Mouse (Mus musculus) kidney, postnatal 0 days (tissue): Measurements from ENCODE around the gene Fggy. TPM values are rescaled to one million over a fixed set of nuclear protein-coding genes. Genes with fewer than 3 reads are reported as not detected.

ENCODE experiments used
- ATAC-seq: fragments of 200-750 bp; cut with Nextera tagmentation; replicated peaks from 2 replicates; pipeline ENCODE4 v1.8.0; 2017; ENCODE audit warnings: low read depth, moderate number of reproducible peaks, moderate TSS enrichment, moderate library complexity; ENCODE audit not compliant: low FRiP score
- DNase-seq: peaks from one replicate; pipeline ENCODE4 v3.0.0-alpha.2; 2016; ENCODE audit warnings: low spot score
- H3K27ac ChIP-seq: fragments of 300-500 bp; sonication (generic); 2 replicates; pipeline ENCODE4 v1.5.1; 2014; ENCODE audit warnings: mild to moderate bottlenecking
- H3K27me3 ChIP-seq: fragments of 300-500 bp; sonication (generic); 2 replicates; pipeline ENCODE4 v1.6.1; 2014; ENCODE audit warnings: low read length, mixed read lengths; ENCODE audit not compliant: insufficient read depth
- H3K36me3 ChIP-seq: fragments of 300-500 bp; sonication (generic); 2 replicates; pipeline ENCODE4 v1.6.1; 2014; ENCODE audit warnings: low read length, mixed read lengths; ENCODE audit not compliant: insufficient read depth
- H3K4me1 ChIP-seq: fragments of 300-500 bp; sonication (generic); replicated peaks from 2 replicates; pipeline ENCODE4 v1.6.1; 2014; ENCODE audit warnings: antibody characterized with exemption, low read length, mixed read lengths; ENCODE audit not compliant: insufficient read depth
- H3K4me2 ChIP-seq: fragments of 300-500 bp; sonication (generic); 2 replicates; pipeline ENCODE4 v1.6.1; 2014; ENCODE audit warnings: mild to moderate bottlenecking, low read length, moderate library complexity, mixed read lengths
- H3K4me3 ChIP-seq: fragments of 300-500 bp; sonication (generic); replicated peaks from 2 replicates; pipeline ENCODE4 v1.5.1; 2014; ENCODE audit warnings: low read depth, low read length
- H3K9ac ChIP-seq: fragments of 300-500 bp; sonication (generic); 2 replicates; pipeline ENCODE4 v1.6.1; 2014; ENCODE audit warnings: low read depth, low read length
- H3K9me3 ChIP-seq: fragments of 300-500 bp; sonication (generic); replicated peaks from 2 replicates; pipeline ENCODE4 v1.6.1; 2016; ENCODE audit warnings: low read length, inconsistent platforms, mixed read lengths
- CTCF ChIP-seq: IDR thresholded peaks from 2 replicates; pipeline ENCODE4 v1.5.1; 2016; ENCODE audit warnings: antibody characterized with exemption, low read depth, mild to moderate bottlenecking, moderate library complexity
- WGBS: fragments of 180-500 bp; shearing (Covaris S2); extraction: QIAGEN DNeasy Blood & Tissue Kit; methylation state at CpG from one replicate; pipeline ENCODE4 v1.1.7; 2014; 5-methylcytosine and 5-hydroxymethylcytosine counted together
- polyA plus RNA-seq: library from polyadenylated mRNA; unstranded; fragments of >200 nt; fragmentation: Nextera tagmentation; extraction: Ambion mirVana; gene quantifications from 2 replicates; pipeline ENCODE4 v1.2.1, GENCODE M21; 2015

Gene Fggy
- polyA plus RNA-seq, 1 experiment from 2014 or later, result 35.3 TPM

DNA sequence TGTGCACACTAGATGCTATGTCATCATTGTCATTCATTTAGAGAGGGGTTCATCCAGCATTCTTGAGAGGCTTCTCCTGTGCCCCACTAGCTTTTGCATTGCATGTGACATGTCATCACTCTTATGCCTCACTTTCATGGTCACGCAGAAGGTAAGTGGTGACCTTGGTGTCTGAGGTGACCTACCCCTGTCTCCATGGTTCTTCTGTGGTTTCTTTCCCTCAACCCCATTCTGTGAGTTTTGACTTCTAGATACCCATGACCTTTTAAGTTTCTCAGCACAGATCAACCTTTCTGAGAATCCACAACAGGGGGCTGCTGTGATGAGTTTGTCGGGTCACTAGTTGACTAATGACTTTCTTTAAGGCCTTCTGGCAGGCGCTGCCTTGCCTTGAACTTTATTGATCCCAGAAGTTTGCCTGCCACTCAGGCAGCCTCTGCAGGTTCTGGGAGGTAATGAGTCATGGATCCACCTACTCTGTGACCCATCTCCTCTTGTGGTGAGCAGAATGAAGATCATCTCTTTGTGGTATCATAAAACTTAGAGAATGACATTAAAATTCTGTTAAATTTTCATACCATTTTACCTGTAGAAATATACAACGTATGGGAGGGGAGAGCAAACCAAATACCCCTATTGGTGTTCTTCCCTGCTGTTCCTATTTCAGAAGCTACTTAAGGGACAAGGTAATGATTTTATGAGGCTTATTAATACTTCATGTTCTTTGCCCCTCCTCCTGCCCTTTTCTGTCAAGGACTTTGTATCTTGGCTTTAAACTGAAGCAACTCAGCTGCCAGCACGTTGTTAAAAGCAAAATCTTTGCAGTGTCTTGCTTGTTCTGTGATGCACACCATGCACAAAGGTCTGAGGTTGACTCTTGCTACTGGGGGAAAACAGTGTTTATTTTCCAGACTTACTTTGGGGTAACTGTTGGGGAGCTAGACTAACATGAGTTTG, 150.9 kb downstream of the Fggy start:
- 59% methylated on average over 5 of the region's 5 CpGs for WGBS
- TF ChIP-seq CTCF, result no peak
- DNase-seq (no peak), ATAC-seq (no peak)
- Histone ChIP-seq H3K9ac (no peak overlapping the region), H3K36me3 (no peaks in the 10 kb centered on the region), H3K4me2 (no peak overlapping the region), H3K9me3 (no peaks in the 10 kb centered on the region), H3K27me3 (no peaks in the 10 kb centered on the region), H3K4me1 (no peaks in the 10 kb centered on the region), H3K27ac (no peak overlapping the region), H3K4me3 (no peak overlapping the region)

DNA sequence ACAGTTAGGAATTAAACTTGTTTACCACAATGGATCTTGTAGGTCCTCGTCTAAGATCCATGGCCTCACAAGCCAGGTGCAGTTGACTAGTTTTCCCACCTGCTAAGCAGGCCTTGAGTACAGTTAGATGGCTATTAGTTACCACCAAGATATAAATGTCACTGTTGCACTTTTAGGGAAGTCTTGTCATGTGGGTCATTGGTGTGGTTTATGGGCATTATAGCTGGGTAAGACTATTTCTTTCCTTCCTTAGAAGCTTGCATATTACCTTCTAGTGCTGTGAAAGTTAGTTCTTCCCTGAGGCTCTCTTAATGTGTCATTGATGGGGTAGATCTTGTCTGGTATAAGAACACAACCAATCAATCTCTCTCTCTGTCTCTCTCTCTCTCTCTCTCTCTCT, 152.4 kb downstream of the Fggy start:
- no peak for DNase-seq
- H3K4me3 ChIP-seq, result no peak overlapping the region
- no peaks in the 10 kb centered on the region for H3K9me3 ChIP-seq
- H3K9ac ChIP-seq, result no peak overlapping the region
- H3K27me3 ChIP-seq, result no peaks in the 10 kb centered on the region
- H3K36me3 ChIP-seq, result no peaks in the 10 kb centered on the region
- no peak overlapping the region for H3K27ac ChIP-seq
- H3K4me2 ChIP-seq, result no peak overlapping the region
- WGBS, result 90% methylated on average over 1 of the region's 1 CpGs
- no peak for TF ChIP-seq CTCF
- H3K4me1 ChIP-seq, result no peaks in the 10 kb centered on the region
- ATAC-seq, result no peak

DNA sequence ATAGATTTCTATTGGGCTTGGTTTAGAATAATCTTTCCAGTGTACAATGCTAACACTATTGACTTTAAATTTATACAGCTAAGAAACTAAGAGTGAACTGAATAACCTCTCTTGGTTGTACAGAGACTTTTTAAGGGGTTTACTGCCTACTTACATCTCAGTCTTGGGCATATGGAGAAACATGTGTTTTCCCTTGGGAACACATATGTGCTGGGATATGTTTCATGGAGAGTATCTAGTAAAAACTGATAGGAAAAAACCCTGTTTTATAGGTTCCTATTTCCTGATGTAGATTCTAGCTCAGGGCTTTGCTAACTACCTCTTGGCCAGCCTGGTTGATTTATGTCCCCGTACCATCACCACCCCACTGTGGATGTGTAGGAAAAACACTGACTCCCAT, 155.5 kb downstream of the Fggy start:
- WGBS, result 93% methylated on average over 1 of the region's 1 CpGs
- DNase-seq, result no peak
- H3K27ac ChIP-seq, result no peak overlapping the region

DNA sequence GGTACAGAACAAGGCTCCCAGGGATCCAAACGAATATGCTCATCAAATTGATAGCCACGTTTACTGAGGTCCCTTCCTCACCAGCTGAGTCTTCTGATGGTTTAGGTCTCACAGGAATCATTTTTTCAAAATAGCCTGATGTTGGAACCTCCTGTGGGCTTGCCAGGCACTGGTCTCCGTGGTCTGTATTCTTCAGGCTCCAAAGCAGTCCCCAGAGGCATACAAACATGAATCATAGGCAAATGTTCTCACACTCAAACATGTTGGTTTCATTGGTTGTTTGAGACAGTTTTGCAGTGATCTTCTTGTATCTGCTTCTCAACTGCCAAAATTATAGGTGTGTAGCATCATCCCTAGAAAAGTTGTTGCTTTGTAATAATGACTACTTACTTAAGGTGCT, 156.0 kb downstream of the Fggy start:
- no peak for TF ChIP-seq CTCF
- Histone ChIP-seq H3K36me3 (no peaks in the 10 kb centered on the region), H3K9ac (no peak overlapping the region), H3K4me1 (no peaks in the 10 kb centered on the region), H3K4me3 (no peak overlapping the region), H3K27me3 (no peaks in the 10 kb centered on the region), H3K27ac (no peak overlapping the region), H3K9me3 (no peaks in the 10 kb centered on the region), H3K4me2 (no peak overlapping the region)
- ATAC-seq, result no peak
- WGBS, result 67% methylated on average over 3 of the region's 3 CpGs
- no peak for DNase-seq

More for the DNA sequence above, 155.5 kb downstream of the Fggy start:
- Histone ChIP-seq H3K4me1 (no peaks in the 10 kb centered on the region), H3K4me3 (no peak overlapping the region), H3K27me3 (no peaks in the 10 kb centered on the region), H3K4me2 (no peak overlapping the region), H3K36me3 (no peaks in the 10 kb centered on the region), H3K9ac (no peak overlapping the region), H3K9me3 (no peaks in the 10 kb centered on the region)
- ATAC-seq, result no peak
- TF ChIP-seq CTCF, result no peak

DNA sequence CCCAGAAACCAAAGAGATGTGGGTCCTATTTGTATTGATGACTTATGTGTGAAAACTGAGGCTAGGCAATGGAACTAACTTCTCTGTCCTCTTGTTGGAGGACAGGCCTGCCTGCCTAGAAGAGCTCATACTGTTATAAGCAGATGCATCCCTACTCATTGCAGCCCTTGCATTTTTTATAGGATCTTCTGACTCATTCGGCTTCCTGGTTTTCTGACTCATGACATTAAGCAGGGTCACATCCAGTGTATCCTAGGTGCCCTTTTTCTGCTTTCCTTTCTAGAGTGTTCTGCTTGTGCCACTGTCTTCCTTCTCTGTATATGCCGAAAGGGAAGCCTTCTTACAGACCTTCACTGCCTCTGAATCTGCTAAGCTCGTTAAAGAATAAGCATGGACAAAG, 158.8 kb downstream of the Fggy start:
- 87% methylated on average over 3 of the region's 3 CpGs for WGBS
- TF ChIP-seq CTCF, result no peak
- no peak for ATAC-seq

DNA sequence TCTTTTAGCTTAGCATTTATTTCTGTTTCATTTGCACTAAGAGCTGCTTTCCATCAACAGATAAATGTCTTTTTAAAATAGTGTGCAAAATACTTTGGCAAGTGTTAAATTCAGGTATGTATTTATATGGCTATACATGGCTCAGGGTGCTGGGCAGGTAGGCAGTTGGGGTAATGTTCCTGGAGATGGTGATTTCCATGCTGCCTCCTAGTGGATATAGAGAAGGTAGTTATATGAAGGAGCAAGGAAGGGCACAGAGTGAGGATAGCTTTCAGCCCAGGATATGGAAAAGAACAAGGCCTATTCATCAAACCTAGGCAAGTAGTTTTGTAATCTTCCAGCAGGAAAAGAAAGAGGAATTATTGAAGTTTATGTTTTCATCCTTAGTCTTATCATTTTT, 166.3 kb downstream of the Fggy start:
- Histone ChIP-seq H3K4me1 (no peaks in the 10 kb centered on the region), H3K36me3 (no peaks in the 10 kb centered on the region), H3K4me3 (no peak overlapping the region), H3K9me3 (no peaks in the 10 kb centered on the region), H3K9ac (no peak overlapping the region), H3K27me3 (no peaks in the 10 kb centered on the region), H3K27ac (no peak overlapping the region), H3K4me2 (no peak overlapping the region)
- ATAC-seq (no peak), DNase-seq (peak; percentile 46)
- peak; percentile 58 for TF ChIP-seq CTCF

More for the DNA sequence above, 158.8 kb downstream of the Fggy start:
- Histone ChIP-seq H3K9me3 (no peaks in the 10 kb centered on the region), H3K36me3 (no peaks in the 10 kb centered on the region), H3K27me3 (no peaks in the 10 kb centered on the region), H3K27ac (no peak overlapping the region), H3K4me3 (no peak overlapping the region), H3K4me1 (no peaks in the 10 kb centered on the region), H3K9ac (no peak overlapping the region), H3K4me2 (no peak overlapping the region)
- DNase-seq, result no peak
